Mouse (Mus musculus) Patski (cell line): ENCODE measurements around the gene Jaml. TPM values are rescaled to one million over a fixed set of nuclear protein-coding genes. Genes with fewer than 3 reads are reported as not detected.
"Not testable (repeated sequence)": the region's sequence is repeated elsewhere in the genome, so short reads cannot be mapped to it uniquely, and the experiment has no call there.

Experiments
- ATAC-seq: fragments of 100-300 bp; one replicate; pipeline ENCODE4 v1.8.0; 2021
- CTCF ChIA-PET: fragments of 350-600 bp; sonication (Branson Sonifier 250); formaldehyde crosslinking; loops from one replicate; lab custom pipeline; 2022; ENCODE audit warnings: inconsistent platforms; lab: Charles Lee
- POLR2A ChIA-PET: fragments of 350-600 bp; sonication (Branson Sonifier 250); formaldehyde crosslinking; loops from one replicate; lab custom pipeline; 2022; ENCODE audit warnings: antibody characterized with exemption, inconsistent platforms; lab: Charles Lee
- DNase-seq: peaks from one replicate; pipeline ENCODE4 v3.0.0-alpha.2; 2011; ENCODE audit warnings: low read depth, low spot score
- H3K27me3 ChIP-seq: fragments of 371-371 bp; one replicate; pipeline ENCODE4 v1.5.1; 2021
- CTCF ChIP-seq: fragments of 100-300 bp; IDR thresholded peaks from one replicate; pipeline ENCODE4 v1.5.1; 2021
- in situ Hi-C: fragments of 300-500 bp; cut with MboI; formaldehyde crosslinking; loops from 3 replicates; pipeline ENCODE4 v1.11.1; 2018; ENCODE audit warnings: low pct_unique_long_range_greater_than_20kb, mixed read lengths
- polyA plus RNA-seq: library from polyadenylated mRNA; unstranded; gene quantifications from one replicate; pipeline ENCODE4 v1.2.3, GENCODE M21; 2021

The Jaml gene
- polyA plus RNA-seq: not detected

DNA sequence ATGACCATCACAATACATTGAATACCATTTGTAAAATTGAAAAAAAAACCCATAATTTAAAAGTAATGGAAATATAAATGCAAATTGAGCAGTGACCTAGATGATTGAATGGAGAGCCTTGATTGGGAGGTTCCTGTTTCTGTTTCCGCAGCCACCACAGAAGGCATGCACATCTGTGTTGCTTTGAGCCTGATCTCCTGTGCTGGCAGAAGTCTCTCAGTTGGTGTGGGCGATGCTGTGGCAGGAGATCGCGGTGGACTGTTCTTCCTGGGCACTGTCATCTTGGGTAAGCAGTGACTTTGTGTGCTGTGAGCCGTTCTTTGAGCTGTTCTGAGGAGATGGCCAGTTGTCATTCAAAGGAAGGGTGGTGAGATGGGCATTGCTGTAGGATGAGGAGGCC lies at the start of gene Jaml:
Jaml (plus strand) TSS at position 173 of the 400 bp plus-strand sequence.
- TF ChIP-seq CTCF: no peak
- DNase-seq (no peak), ATAC-seq (no peak)
- in situ Hi-C loops: no loop called here
- ChIA-PET CTCF (no interaction called here), POLR2A (no interaction called here)
- peaks cover 23% of the 10 kb centered on the region for H3K27me3 ChIP-seq

DNA sequence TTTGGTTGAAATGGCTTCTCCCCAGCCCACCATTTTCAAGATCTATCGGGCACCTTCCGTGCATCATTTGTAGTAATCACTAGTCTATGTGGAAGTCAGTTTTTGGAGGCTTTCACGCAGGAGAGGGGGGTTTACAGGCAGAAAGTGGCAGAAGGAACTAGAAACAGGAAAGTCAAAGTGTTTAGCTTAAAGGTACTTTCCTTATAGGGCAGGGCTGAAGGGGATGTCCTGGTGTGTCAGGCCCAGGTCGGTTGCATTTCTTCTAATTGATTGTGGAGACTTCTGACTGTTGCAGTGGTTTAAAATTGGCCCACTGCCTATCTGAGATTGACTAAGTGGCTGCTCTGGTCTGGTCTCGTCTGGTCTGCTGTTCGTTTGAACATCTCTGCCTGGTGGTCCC lies 48.6 kb upstream of the Jaml start:
- POLR2A ChIA-PET: interaction anchor here (0.5 kb wide), 1 partner anchor 232 kb away, joined by 4 read pairs; no protein-coding TSS in a partner anchor
- no peak for ATAC-seq

DNA sequence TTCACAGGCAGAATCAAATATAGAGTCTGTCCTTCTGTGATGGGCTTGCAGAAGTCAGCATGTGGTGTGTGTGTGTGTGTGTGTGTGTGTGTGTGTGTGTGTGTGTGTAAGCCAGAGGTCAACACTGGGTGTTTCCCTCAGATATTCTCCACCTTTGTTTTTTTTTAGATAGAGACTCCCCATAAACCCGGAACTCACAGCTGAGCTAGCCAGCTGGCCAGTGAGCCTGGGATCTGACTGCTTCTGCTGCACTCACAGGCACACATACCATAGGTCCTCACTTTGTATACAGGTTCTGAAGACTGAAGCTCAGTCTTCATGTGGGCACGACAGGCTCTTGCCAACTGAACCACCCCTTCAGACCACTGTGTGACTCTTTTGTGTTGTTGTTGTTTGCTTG lies 46.7 kb upstream of the Jaml start:
- ChIA-PET CTCF (no interaction called here), POLR2A (no interaction called here)
- H3K27me3 ChIP-seq: peaks cover 54% of the 10 kb centered on the region
- ATAC-seq (no peak), DNase-seq (no peak)
- in situ Hi-C loops: no loop called here
- TF ChIP-seq CTCF: no peak

More for the DNA sequence above, 48.6 kb upstream of the Jaml start:
- CTCF ChIA-PET: no interaction called here
- no peak for TF ChIP-seq CTCF
- in situ Hi-C loops: no loop called here
- DNase-seq: no peak
- H3K27me3 ChIP-seq: peaks cover 52% of the 10 kb centered on the region

DNA sequence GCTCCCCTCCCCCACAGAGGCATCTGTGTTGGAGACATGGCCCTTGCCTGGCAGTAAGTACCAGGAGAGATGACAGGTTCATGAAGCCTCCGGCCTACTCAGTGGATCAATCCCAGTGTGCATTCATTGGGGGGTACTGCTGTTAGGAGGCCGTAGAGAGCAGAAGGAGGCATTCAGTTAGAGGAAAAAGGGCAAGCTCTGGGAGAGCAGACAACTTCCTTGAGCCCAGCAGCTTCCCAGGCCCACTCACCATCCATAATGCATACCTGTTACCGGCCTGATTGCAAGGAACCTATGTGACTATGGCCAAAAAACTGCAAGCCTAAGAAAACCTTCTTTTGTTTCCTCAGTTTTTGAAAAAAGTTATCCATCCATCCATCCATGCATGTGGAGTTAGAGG lies 44.5 kb upstream of the Jaml start:
- ATAC-seq: no peak
- in situ Hi-C loops: no loop called here
- DNase-seq: no peak
- TF ChIP-seq CTCF: no peak
- ChIA-PET CTCF (no interaction called here), POLR2A (no interaction called here)
- peaks cover 53% of the 10 kb centered on the region for H3K27me3 ChIP-seq

DNA sequence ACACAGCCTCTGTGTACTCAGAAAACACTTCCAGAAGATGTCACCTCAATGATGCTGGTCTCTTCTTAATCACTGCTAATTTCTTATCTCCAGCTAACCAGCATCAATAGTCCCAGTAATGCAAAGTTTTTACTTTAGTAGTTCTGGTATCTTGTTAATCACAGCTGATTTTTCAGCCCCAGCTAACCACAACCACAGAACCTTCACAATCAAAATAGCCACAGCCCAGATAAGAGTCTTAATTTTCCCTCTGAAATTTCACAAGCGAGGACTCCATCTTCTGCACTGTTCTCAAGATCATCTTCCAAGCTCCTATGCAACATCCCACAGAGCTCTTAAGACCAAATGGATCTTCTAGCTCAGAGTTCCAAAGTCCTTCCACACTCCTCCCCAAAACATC lies 41.2 kb upstream of the Jaml start:
- DNase-seq, POLR2A ChIA-PET, in situ Hi-C loops, ATAC-seq: not testable (repeated sequence)
- peaks cover 68% of the 10 kb centered on the region for H3K27me3 ChIP-seq
- CTCF ChIA-PET: interaction anchor here (1.0 to 1.1 kb wide), 2 partner anchors 10 to 15 kb away, joined by 3 read pairs; no protein-coding TSS in a partner anchor

DNA sequence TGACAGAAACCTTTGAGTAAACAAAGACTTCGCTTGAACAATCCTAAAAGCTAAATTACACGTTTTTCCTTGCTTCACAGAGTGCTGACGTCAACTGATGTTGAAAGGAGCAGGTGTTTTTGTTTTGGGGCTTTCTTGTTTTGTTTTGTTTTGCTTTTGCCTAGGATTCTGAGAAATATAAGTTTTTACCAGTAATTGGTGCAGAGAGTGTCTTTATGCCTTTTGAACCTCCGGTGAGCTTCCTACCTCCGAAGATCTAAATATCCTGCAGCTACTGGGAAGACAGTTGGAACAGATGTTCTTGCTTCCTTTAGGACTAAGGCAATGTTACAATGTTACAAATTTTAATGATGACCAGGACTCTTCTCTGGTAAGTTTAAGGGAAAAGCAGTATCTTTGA lies 39.5 kb upstream of the Jaml start, which contains the start of gene Mpzl2:
Mpzl2 (plus strand) TSS at position 301 of the 400 bp plus-strand sequence.
- peaks cover 68% of the 10 kb centered on the region for H3K27me3 ChIP-seq
- no peak for TF ChIP-seq CTCF
- POLR2A ChIA-PET: no interaction called here
- CTCF ChIA-PET: no interaction called here
- DNase-seq: no peak
- ATAC-seq: no peak
- in situ Hi-C loops: no loop called here

DNA sequence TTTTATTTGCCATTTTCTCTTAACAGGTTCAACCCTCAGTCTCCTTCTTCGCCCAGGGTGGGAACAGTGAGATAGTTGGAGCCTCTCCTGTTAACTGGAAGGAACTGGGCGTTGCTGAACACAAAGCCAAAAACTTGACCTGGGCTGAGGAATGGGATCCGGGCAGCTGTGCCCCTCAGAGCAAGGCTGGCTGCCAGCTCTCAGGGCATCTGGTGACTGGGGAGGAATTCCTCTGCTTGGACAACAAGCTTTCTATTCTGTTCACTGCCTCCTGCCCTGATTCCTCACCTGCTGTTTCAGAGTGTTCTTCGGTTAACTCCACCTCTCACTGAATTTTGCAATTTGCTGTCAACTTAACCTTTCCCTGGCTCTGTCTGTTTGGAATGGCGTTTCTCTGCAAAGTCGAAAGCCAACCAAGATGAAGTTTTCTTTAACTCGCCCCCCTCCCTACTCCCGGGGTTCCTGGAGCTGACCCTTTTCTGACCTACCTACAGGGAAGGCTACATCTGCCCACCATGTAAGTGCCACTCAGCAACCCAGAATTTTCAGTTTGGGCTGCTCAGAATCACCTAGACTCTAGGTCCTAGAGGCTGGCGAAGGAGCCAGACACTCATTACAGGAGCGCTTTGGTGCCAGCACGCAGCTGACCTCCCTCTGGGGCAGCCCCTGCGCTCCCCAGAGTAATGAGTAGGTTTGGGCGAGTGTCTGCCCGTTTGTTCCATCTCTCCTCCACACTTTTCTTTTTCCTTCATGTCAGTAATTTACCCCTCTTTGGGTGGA lies 38.7 kb upstream of the Jaml start:
- peaks cover 68% of the 10 kb centered on the region for H3K27me3 ChIP-seq
- DNase-seq: no peak
- ATAC-seq: no peak
- in situ Hi-C loops: no loop called here
- POLR2A ChIA-PET: no interaction called here
- CTCF ChIA-PET: no interaction called here
- TF ChIP-seq CTCF: no peak

DNA sequence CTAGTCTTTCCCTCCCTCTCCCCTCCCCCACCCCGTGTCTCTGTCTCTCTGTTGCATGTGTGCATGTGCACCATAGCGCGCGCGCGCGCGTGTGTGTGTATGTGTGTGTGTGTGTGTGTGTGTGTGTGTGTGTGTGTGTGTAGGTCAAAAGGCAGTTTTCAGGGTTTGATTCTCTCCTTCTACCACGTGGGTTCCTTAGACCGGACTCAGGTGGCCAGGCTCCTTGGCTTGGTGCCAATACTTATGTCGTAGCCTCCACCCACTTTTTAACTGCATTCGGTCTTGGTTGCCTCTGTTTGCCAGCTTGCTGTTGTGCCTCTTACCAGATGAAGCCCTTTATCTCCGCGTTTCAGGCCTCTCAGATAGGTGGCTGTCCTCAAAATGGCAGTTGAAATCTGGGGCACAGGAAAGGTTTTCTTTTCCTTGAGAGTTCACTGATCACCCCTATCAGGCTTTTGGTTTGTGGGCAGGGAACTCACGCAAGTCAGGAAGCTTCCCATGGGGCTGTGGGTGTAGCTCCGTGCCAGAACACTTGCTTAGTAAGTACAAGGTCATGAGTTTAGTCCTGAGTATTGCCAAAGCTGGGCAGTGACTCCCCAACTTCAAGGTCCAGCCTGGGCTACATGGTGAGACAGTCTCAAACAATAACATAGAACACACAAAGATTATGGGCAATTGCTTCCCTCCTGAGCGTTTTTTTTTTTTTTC lies 37.7 kb upstream of the Jaml start:
- ChIA-PET POLR2A (no interaction called here), CTCF (no interaction called here)
- no peak for TF ChIP-seq CTCF
- no peak for ATAC-seq
- no peak for DNase-seq
- peaks cover 66% of the 10 kb centered on the region for H3K27me3 ChIP-seq
- in situ Hi-C loops: no loop called here

DNA sequence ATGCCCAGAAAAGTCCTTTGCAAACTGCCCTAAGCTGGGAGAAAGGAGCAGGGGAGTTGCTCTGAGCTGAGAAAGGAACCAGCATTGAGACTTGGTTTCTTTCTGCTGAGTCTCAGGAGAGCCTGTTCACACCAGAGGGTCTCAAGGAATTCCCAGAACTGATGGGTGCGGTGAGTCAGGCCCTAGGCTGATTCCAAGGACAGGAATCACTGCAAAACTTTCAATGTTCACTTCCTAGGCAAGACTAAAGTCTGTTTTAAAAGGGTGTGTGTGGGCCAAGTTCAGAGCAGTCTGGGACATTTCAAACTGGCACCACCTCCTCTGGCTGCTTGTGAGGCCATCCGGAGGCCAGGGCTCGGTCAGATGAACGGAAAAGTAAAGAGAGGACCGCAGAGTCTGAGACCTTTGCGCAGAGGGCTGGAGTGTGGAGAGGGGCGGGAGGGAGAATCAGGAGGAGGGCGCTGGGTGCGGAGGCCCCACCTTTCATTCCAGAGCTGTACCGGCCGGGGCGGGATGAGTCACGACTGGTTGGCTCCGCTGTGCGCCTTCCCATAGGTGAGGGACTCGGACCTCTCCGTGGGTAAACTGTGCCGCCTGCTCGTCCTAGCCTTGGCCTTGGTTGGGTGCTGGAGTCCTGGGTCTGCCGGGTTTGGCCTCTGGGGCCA lies 36.8 kb upstream of the Jaml start:
- in situ Hi-C loops: no loop called here
- TF ChIP-seq CTCF: no peak
- DNase-seq: no peak
- H3K27me3 ChIP-seq: peaks cover 71% of the 10 kb centered on the region
- CTCF ChIA-PET: no interaction called here
- no peak for ATAC-seq
- POLR2A ChIA-PET: no interaction called here

DNA sequence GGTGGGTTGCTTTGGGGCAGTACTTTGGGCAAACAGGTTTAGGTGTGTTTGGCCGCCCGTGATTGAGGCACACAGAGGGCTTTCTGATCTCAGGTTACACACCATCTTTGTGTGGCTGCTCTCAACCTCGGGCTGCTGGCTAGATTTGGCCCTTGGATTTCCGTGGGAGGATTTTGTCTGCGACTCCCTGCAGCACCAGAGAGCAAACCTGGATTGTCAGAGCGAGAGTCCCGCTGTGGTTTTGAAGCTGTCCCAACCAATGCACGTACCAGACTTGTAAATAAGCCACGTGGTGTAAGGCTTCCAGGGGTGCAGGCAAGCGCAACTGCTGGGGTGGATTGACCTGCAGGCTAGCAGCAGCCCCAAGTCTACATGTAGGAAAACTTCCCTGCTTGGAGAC lies 36.0 kb upstream of the Jaml start:
- no peak for TF ChIP-seq CTCF
- in situ Hi-C loops: no loop called here
- ATAC-seq: no peak
- POLR2A ChIA-PET: no interaction called here
- no peak for DNase-seq
- CTCF ChIA-PET: no interaction called here
- peaks cover 71% of the 10 kb centered on the region for H3K27me3 ChIP-seq
